Mouse (Mus musculus) midbrain, embryonic 15.5 days (tissue): Measurements from ENCODE around the gene Tmem37. TPM values are rescaled to one million over a fixed set of nuclear protein-coding genes. Genes with fewer than 3 reads are reported as not detected.
"Not testable (repeated sequence)": the region's sequence is repeated elsewhere in the genome, so short reads cannot be mapped to it uniquely, and the experiment has no call there.

ENCODE experiments used
- ATAC-seq: fragments of 200-750 bp; cut with Nextera tagmentation; replicated peaks from 2 replicates; pipeline ENCODE4 v1.8.0; 2017; ENCODE audit warnings: moderate TSS enrichment
- H3K27ac ChIP-seq: fragments of 300-500 bp; sonication (generic); 2 replicates; pipeline ENCODE4 v1.5.1; 2015; ENCODE audit warnings: mild to moderate bottlenecking, inconsistent platforms
- H3K27me3 ChIP-seq: fragments of 300-500 bp; sonication (generic); replicated peaks from 2 replicates; pipeline ENCODE4 v1.6.1; 2015; ENCODE audit warnings: inconsistent platforms
- H3K36me3 ChIP-seq: fragments of 300-500 bp; sonication (generic); replicated peaks from 2 replicates; pipeline ENCODE4 v1.6.1; 2015; ENCODE audit warnings: inconsistent platforms
- H3K4me1 ChIP-seq: fragments of 300-500 bp; sonication (generic); 2 replicates; pipeline ENCODE4 v1.6.1; 2015; ENCODE audit warnings: inconsistent platforms
- H3K4me2 ChIP-seq: fragments of 300-500 bp; sonication (generic); 2 replicates; pipeline ENCODE4 v1.6.1; 2015; ENCODE audit warnings: inconsistent platforms, mild to moderate bottlenecking, moderate library complexity
- H3K4me3 ChIP-seq: fragments of 300-500 bp; sonication (generic); 2 replicates; pipeline ENCODE4 v1.5.1; 2015; ENCODE audit warnings: mild to moderate bottlenecking, inconsistent platforms
- H3K9ac ChIP-seq: fragments of 300-500 bp; sonication (generic); 2 replicates; pipeline ENCODE4 v1.6.1; 2015; ENCODE audit warnings: mild to moderate bottlenecking, inconsistent platforms
- H3K9me3 ChIP-seq: fragments of 300-500 bp; sonication (generic); 2 replicates; pipeline ENCODE4 v1.6.1; 2016; ENCODE audit warnings: inconsistent platforms
- WGBS: fragments of 180-500 bp; shearing (Covaris S2); methylation state at CpG from one replicate; pipeline ENCODE4 v1.1.7; 2015; ENCODE audit warnings: mixed read lengths; 5-methylcytosine and 5-hydroxymethylcytosine counted together
- polyA plus RNA-seq: library from polyadenylated mRNA; unstranded; fragments of >200 nt; fragmentation: Nextera tagmentation; extraction: Ambion mirVana; gene quantifications from 2 replicates; pipeline ENCODE4 v1.2.1, GENCODE M21; 2015

The Tmem37 gene
- polyA plus RNA-seq, 1 experiment from 2014 or later, result 7.6 TPM

DNA sequence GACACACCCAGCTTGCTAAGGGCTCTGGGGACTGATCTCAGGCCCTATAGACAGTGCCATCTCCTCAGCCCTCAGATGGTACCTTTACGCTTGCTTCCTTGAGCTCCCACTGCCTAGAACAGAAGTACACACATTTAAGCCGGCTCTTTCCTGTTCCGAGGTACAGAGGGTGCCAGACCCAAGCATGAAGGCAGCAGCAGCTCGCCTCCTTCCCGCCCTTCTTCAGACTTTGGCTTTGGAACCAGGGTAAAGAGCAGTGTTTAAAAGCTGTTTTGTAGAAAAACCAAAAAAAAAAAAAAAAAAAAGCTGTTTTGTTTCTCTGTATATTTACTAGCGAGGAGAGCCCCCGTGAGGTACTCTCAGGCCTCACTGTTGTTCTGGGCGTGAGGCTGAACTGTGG is 37.9 kb upstream of the Tmem37 start:
- Histone ChIP-seq H3K4me3 (no peak overlapping the region), H3K27ac (no peak overlapping the region), H3K36me3 (peaks cover 16% of the 10 kb centered on the region; the same call in 1 of the 2 replicates), H3K4me2 (no peak overlapping the region), H3K27me3 (no peaks in the 10 kb centered on the region), H3K4me1 (no peaks in the 10 kb centered on the region), H3K9me3 (no peaks in the 10 kb centered on the region), H3K9ac (no peak overlapping the region)
- no peak for ATAC-seq
- WGBS, result 87% methylated on average over 8 of the region's 8 CpGs

DNA sequence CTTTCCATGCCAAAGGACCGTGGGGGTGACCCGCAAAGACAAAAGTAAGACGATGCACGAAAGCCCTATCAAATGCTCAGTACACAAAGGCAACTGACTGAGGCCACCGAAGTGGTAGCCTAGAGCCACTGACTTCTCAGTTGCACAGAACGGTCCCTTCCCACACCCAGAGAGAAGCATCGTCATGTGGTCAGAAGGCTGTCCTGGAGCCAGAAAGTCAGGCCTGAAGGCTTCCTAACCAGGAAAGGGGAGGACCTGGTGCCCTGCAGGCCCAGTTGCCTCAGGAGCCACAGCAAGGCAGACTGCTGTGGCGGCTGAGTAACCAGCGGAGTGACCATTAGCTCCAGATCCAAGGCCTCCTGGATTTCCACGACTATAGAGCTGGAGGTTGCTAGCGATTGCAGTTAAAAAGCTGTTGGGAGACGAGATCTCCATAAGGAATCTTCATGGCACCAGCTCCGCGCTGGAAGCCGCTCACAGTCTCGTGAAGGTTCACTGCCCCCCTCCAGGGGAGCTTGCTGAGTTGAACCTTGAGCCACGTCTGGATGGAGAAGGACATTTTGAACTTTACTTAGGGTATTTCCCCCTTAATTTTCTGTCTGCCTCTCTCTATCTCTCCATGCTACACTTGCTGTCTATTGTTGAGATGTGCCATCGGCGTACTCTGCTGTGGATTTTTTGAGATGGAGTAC is 36.0 kb upstream of the Tmem37 start:
- no peak for ATAC-seq
- 85% methylated on average over 19 of the region's 19 CpGs for WGBS
- no peak overlapping the region for H3K9ac ChIP-seq
- peaks cover 8% of the 10 kb centered on the region; the same call in 1 of the 2 replicates for H3K36me3 ChIP-seq
- no peaks in the 10 kb centered on the region for H3K27me3 ChIP-seq
- H3K9me3 ChIP-seq, result no peaks in the 10 kb centered on the region
- H3K4me2 ChIP-seq, result no peak overlapping the region
- H3K4me1 ChIP-seq, result no peaks in the 10 kb centered on the region
- H3K4me3 ChIP-seq, result no peak overlapping the region
- H3K27ac ChIP-seq, result no peak overlapping the region

DNA sequence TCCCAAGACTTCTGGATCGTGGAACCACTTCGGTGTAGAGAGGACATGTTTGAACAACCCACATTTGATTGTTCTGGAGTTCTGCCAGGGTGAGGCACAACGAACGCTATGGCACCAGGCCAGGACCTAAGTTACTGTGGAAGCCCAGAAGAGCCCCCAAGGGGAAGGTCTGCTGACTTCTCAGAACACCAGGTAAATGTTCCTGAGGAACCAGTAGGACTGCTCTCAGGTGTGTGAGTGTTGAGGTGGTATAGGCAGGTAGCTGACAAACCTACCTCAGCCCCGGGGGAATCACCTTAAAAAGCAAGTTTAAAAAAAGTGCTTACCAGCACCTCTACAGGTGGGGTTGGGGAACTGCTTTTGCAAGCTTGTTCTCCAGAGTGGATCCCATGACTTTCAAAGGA is 31.7 kb upstream of the Tmem37 start:
- no peak for ATAC-seq
- no peaks in the 10 kb centered on the region for H3K4me1 ChIP-seq
- no peak overlapping the region for H3K9ac ChIP-seq
- no peak overlapping the region for H3K4me2 ChIP-seq
- H3K27me3 ChIP-seq, result no peaks in the 10 kb centered on the region
- no peaks in the 10 kb centered on the region for H3K36me3 ChIP-seq
- WGBS, result 76% methylated on average over 5 of the region's 5 CpGs
- no peaks in the 10 kb centered on the region for H3K9me3 ChIP-seq
- H3K27ac ChIP-seq, result no peak overlapping the region
- no peak overlapping the region for H3K4me3 ChIP-seq

DNA sequence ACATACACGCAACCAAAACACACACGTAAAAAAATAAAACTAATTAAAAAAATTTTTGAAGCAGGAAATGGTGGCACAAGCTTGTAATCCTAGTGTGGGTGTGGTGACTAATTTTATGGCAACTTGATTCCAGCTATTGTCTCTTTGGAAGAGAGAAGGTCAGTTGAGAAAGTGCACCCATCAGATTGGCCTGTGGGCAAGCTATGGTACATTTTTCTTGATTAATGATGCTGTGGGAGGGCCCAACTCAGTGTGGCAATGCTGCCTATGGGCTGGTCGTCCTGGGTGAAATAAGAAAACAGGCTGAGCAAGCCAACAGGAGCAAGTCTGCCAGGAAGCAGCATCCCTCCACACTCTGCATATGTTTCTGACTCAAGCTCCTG is 27.3 kb upstream of the Tmem37 start:
- ATAC-seq, result no peak
- WGBS, result 88% methylated on average over 3 of the region's 3 CpGs
- H3K27ac ChIP-seq, result no peak overlapping the region

DNA sequence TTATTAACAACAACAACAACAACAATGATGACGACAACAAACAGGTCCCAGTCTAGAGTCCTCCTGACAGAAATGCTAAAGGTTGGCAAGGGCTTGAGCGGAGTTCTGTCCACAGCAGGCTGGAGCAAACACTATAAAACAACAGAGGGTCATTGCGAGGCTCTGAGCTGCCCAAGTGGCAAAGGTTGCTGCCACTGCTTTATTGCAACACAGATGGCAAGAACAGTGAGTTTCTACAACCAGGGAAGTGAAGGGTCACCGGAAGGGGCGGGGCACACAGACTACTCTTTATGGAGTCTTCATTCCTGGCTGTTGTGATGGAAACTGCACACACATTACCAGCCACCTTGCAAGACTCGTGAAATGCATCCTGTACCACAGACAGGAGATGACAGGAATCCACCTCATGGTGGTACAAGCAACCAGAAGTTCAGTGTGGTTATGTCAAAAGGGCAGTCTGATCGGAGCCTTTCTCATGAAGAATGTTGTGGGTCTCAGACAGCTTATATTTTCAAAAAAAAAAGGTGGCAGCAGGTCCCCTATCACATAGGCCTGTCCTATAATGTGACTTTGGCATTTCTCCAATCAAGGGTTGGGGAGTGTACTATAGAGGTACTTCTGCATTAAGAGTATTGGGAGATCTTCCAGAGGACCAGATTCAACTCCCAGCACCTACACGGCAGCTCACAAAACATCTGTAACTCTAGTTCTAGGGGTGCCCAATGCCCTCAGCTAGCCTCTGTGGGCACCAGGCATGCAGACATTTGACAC is 26.8 kb upstream of the Tmem37 start:
- no peaks in the 10 kb centered on the region for H3K9me3 ChIP-seq
- 84% methylated on average over 8 of the region's 8 CpGs for WGBS
- H3K4me2 ChIP-seq, result no peak overlapping the region
- no peak overlapping the region for H3K9ac ChIP-seq
- no peak overlapping the region for H3K27ac ChIP-seq
- ATAC-seq, result no peak
- no peaks in the 10 kb centered on the region for H3K4me1 ChIP-seq
- no peaks in the 10 kb centered on the region for H3K27me3 ChIP-seq
- H3K36me3 ChIP-seq, result no peaks in the 10 kb centered on the region
- no peak overlapping the region for H3K4me3 ChIP-seq

More for the DNA sequence above, 27.3 kb upstream of the Tmem37 start:
- Histone ChIP-seq H3K36me3 (no peaks in the 10 kb centered on the region), H3K4me1 (no peaks in the 10 kb centered on the region), H3K9me3 (no peaks in the 10 kb centered on the region), H3K27me3 (no peaks in the 10 kb centered on the region), H3K9ac (no peak overlapping the region), H3K4me2 (no peak overlapping the region), H3K4me3 (no peak overlapping the region)

DNA sequence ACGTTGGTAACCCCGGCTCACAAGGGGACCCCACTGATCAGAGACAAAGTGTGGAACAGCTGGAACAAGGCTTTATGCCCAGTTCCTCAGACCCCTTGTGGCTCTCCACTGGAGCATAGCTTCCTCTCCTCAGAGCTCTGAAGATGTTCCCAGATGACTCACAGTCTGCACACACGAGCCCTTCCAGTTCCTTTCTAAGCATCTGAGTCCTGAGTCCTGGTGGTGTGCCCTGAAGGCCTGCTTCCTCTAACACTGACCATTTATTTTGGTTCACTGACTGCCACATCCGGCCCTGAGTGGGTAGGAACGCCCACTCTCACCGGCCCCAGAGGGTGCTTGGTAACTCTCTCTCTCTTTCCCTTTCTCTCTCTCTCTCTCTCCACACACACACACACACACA is 25.6 kb upstream of the Tmem37 start:
- 70% methylated on average over 6 of the region's 6 CpGs for WGBS
- H3K9me3 ChIP-seq, result no peaks in the 10 kb centered on the region

DNA sequence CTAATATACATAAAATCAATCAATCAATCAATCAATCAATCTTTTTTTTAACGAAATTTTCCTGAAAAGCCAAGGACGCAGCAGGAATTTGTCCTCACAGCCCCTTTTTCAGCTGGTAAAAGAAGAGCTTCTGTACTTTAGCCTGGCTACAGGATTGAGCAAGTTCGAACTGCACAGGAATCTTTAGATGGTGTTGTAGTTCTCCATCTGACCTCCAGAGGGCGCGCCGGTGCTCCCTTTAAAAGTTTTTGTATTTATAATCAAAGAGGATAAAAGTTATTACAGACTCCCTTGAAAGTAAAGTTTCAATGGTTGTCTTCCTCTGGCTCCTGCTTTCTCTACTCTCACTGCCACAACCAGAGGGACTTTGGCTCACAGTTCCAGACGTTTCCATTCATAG is 24.5 kb upstream of the Tmem37 start:
- no peaks in the 10 kb centered on the region for H3K27me3 ChIP-seq
- no peaks in the 10 kb centered on the region for H3K36me3 ChIP-seq
- H3K9ac ChIP-seq, result no peak overlapping the region
- H3K27ac ChIP-seq, result no peak overlapping the region
- H3K4me3 ChIP-seq, result no peak overlapping the region
- H3K9me3 ChIP-seq, result no peaks in the 10 kb centered on the region
- 14% methylated on average over 7 of the region's 7 CpGs for WGBS
- ATAC-seq, result no peak
- no peak overlapping the region for H3K4me2 ChIP-seq
- H3K4me1 ChIP-seq, result no peaks in the 10 kb centered on the region

More for the DNA sequence above, 25.6 kb upstream of the Tmem37 start:
- Histone ChIP-seq H3K9ac (no peak overlapping the region), H3K4me1 (no peaks in the 10 kb centered on the region), H3K4me3 (no peak overlapping the region), H3K27ac (no peak overlapping the region), H3K27me3 (no peaks in the 10 kb centered on the region), H3K36me3 (no peaks in the 10 kb centered on the region), H3K4me2 (no peak overlapping the region)
- ATAC-seq, result no peak

DNA sequence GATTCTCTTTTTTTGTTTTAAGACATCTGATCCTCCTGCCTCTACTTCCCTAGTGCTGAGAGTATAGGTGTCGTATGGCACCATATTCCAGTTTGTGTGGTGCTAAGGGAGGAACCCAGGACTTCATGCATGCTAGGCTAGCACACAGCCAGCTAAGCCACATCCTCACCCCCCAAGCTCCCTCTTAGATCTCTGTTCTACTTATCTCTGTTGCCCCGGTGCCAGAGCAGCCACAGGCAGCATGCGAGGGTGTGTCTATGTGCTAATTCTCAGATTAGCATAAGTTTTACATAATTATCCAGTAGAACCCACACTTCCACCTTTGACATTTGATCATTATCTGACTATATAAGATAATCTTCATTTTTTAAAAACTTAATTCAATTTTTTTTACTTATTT is 21.0 kb upstream of the Tmem37 start:
- H3K9ac ChIP-seq, result no peak overlapping the region
- ATAC-seq, result no peak
- H3K4me2 ChIP-seq, result no peak overlapping the region
- H3K4me3 ChIP-seq, result no peak overlapping the region
- 60% methylated on average over 3 of the region's 3 CpGs for WGBS
- no peaks in the 10 kb centered on the region; the same call in 1 of the 2 replicates for H3K9me3 ChIP-seq
- no peaks in the 10 kb centered on the region for H3K36me3 ChIP-seq
- H3K27me3 ChIP-seq, result no peaks in the 10 kb centered on the region
- H3K27ac ChIP-seq, result no peak overlapping the region
- no peaks in the 10 kb centered on the region for H3K4me1 ChIP-seq

DNA sequence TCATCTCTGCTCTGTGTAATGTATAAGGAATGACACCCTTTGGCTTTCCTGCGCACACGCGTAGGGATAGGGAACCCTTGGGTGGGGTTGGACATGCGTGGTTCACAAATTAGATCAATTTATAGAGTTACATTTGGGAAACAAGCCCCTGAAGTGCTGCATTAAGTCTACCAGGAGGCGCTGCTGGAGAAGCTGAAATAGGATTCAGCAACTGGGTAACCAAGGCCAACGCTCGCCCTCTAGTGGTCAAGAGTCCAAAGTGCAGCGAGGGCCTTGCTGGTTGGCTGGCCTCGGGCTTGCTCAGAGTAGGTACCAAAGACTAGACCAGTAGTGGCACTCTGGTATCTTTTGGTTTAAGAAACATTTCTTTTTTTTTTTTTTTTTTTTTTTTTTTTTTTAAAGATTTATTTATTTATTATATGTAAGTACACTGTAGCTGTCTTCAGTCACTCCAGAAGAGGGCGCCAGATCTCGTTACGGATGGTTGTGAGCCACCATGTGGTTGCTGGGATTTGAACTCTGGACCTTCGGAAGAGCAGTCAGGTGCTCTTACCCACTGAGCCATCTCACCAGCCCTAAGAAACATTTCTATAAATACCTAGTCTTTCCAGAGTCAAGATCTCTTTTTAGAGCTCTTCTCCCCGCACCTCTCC is 19.7 kb upstream of the Tmem37 start:
- not testable (repeated sequence) for H3K36me3 ChIP-seq, H3K27me3 ChIP-seq, H3K9me3 ChIP-seq, H3K9ac ChIP-seq, ATAC-seq, H3K4me1 ChIP-seq, H3K4me3 ChIP-seq, H3K4me2 ChIP-seq, H3K27ac ChIP-seq
- WGBS, result 53% methylated on average over 11 of the region's 14 CpGs

DNA sequence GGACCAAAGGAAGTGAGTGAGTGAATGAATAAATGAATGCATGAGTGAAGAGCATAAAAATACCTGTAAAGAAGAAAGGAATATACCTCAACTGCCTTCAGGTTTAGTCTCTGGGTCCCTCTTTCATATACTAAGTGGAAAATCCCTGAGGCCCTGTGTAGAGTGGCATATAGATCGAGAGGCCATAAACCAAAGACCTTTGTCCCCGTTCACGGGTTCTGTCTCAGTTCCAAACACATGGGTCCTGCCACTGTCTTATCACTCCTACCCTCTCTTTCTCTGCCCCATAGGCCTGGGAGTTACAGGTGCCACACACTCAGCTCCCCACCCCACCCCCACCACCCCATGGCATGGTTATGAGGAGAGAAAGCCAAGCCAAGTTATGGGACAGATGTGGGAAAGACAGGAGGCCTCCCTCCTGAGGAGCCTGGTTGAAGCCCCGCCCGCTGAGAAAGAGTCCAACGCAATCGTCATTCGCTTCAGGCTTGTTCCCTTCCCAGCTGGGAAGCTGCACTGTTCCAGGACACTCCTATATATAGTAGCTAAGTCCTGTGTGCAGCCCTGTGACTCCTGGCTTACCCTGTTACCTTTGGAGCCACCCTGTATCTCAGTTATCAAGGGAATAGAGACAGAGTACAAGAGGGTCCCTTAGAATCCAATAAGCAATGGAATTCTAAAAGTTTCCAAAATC is 17.2 kb upstream of the Tmem37 start:
- Histone ChIP-seq H3K4me1 (no peaks in the 10 kb centered on the region), H3K4me2 (no peak overlapping the region), H3K27ac (no peak overlapping the region), H3K9ac (no peak overlapping the region), H3K36me3 (no peaks in the 10 kb centered on the region), H3K4me3 (no peak overlapping the region), H3K27me3 (no peaks in the 10 kb centered on the region), H3K9me3 (no peaks in the 10 kb centered on the region; the same call in 1 of the 2 replicates)
- WGBS, result 83% methylated on average over 8 of the region's 8 CpGs
- no peak for ATAC-seq

DNA sequence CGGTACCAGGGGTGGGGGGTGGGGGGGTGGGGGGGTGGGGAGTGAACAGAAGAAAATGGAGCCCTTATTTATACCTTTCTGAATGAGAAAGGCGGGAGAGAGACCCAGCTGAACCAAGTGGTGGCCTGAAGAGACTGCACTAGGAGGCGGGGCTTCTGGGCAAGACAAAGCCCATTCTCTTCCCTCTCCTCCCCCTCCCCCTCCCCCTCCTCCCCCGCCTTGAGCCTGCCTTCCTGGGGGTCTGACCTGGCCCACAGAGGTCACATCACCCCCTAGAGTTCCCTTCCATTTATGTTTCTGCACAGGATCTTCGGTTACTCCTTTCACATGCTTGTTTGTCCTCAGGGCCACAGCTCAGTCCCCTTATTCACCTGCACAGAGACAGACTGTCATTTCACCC is 15.3 kb upstream of the Tmem37 start:
- no peaks in the 10 kb centered on the region for H3K4me1 ChIP-seq
- no peak overlapping the region for H3K9ac ChIP-seq
- no peak for ATAC-seq
- H3K36me3 ChIP-seq, result no peaks in the 10 kb centered on the region
- no peaks in the 10 kb centered on the region; the same call in 1 of the 2 replicates for H3K9me3 ChIP-seq
- no peak overlapping the region for H3K4me3 ChIP-seq
- H3K27ac ChIP-seq, result no peak overlapping the region
- 18% methylated on average over 4 of the region's 5 CpGs for WGBS
- H3K4me2 ChIP-seq, result no peak overlapping the region
- no peaks in the 10 kb centered on the region for H3K27me3 ChIP-seq

DNA sequence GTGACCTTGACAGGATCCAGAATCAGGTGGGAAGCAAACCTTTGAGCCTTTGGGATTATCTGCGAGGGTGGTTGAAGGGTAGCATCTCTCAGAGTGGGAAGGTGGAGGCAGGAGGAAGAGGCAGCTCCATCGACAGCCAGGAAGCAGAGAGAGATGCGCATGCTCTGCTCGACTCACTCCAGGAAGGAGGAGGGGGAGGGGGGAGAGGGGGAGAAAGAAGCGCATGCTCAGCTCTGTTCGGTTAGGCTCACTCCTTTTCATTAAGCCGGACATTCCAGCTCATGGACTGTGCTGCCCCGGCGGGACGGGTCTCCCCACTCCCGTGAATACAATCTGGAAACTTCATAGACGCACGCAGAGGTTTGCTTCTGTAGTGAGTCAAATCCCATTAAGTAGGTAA is 12.8 kb upstream of the Tmem37 start:
- H3K27ac ChIP-seq, result no peak overlapping the region
- no peak overlapping the region for H3K4me3 ChIP-seq
- no peak overlapping the region for H3K9ac ChIP-seq
- no peaks in the 10 kb centered on the region for H3K36me3 ChIP-seq
- no peaks in the 10 kb centered on the region for H3K9me3 ChIP-seq
- ATAC-seq, result no peak
- 50% methylated on average over 13 of the region's 13 CpGs for WGBS
- no peak overlapping the region for H3K4me2 ChIP-seq
- H3K27me3 ChIP-seq, result no peaks in the 10 kb centered on the region
- H3K4me1 ChIP-seq, result no peaks in the 10 kb centered on the region
